Mouse (Mus musculus) lung, adult 2 months (tissue): ENCODE results near the gene Kank4.

Experiments
- CTCF ChIP-seq: fragments of 200-500 bp; IDR thresholded peaks from 2 replicates; pipeline ENCODE4 v1.5.1; 2011; ENCODE audit warnings: mild to moderate bottlenecking, low read length, control low read depth; ENCODE audit not compliant: insufficient read depth
- POLR2A ChIP-seq: fragments of 200-500 bp; IDR thresholded peaks from 2 replicates; pipeline ENCODE4 v1.6.1; 2011; ENCODE audit warnings: low read depth, mild to moderate bottlenecking, control low read depth, low read length, borderline replicate concordance; ENCODE audit errors: extremely low read depth

DNA sequence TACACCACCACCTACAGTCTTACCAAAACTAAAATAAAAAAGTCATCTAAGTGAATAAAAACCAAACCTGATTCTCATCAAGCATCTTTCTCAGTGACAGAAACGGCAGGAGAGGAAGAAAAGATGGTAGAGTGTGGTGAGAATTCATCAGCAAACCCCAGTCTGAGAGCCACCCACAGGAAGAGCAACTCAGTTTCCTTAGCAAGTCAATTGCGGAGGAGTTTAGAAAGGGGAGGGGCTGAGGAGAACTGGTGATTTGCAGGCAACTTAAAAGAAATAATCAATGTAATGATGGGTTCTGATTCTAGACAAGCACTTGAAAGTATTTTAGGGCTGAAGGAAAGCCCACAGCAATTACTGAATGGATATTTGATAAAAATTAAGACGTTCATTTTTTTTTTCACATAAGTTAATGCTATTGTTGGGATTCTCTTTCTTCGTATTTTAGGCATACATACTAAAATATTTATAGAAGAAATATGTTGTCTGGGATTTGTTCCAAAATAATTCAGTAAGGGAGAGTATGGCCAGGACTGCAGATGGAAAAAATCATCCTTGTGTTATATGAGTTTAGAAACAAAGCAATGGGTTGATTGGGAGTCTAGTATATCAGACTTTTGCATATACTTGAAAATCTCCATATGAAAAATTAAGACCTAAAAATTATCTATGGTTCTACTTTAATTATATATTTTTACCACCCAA, 41.0 kb upstream of the Kank4 start:
- no peak for TF ChIP-seq CTCF
- no peak for TF ChIP-seq POLR2A
